Mouse (Mus musculus) embryonic facial prominence, embryonic 14.5 days (tissue): ENCODE data around the gene Carmil1. TPM values are rescaled to one million over a fixed set of nuclear protein-coding genes. Genes with fewer than 3 reads are reported as not detected.
"Not testable (repeated sequence)": the region's sequence is repeated elsewhere in the genome, so short reads cannot be mapped to it uniquely, and the experiment has no call there.

Experiments used
- ATAC-seq: fragments of 200-750 bp; cut with Nextera tagmentation; 2 replicates; pipeline ENCODE4 v1.8.0; 2017; ENCODE audit warnings: low read depth, moderate number of reproducible peaks, moderate TSS enrichment
- DNase-seq: peaks from one replicate; pipeline ENCODE4 v3.0.0-alpha.2; 2015; ENCODE audit warnings: low spot score
- H3K27ac ChIP-seq: fragments of 300-500 bp; sonication (generic); replicated peaks from 2 replicates; pipeline ENCODE4 v1.5.1; 2014; ENCODE audit warnings: low read depth, mild to moderate bottlenecking, low read length, moderate library complexity
- H3K27me3 ChIP-seq: fragments of 300-500 bp; sonication (generic); replicated peaks from 2 replicates; pipeline ENCODE4 v1.6.1; 2014; ENCODE audit warnings: low read length; ENCODE audit not compliant: control insufficient read depth, insufficient read depth
- H3K36me3 ChIP-seq: fragments of 300-500 bp; sonication (generic); 2 replicates; pipeline ENCODE4 v1.6.1; 2014; ENCODE audit warnings: low read length, mixed read lengths; ENCODE audit not compliant: control insufficient read depth, insufficient read depth
- H3K4me1 ChIP-seq: fragments of 300-500 bp; sonication (generic); 2 replicates; pipeline ENCODE4 v1.6.1; 2014; ENCODE audit warnings: antibody characterized with exemption, low read length; ENCODE audit not compliant: control insufficient read depth, insufficient read depth
- H3K4me2 ChIP-seq: fragments of 300-500 bp; sonication (generic); 2 replicates; pipeline ENCODE4 v1.6.1; 2014; ENCODE audit warnings: low read depth, mild to moderate bottlenecking, low read length, moderate library complexity, mixed read lengths
- H3K4me3 ChIP-seq: fragments of 300-500 bp; sonication (generic); 2 replicates; pipeline ENCODE4 v1.5.1; 2014; ENCODE audit warnings: low read depth, mild to moderate bottlenecking, low read length
- H3K9ac ChIP-seq: fragments of 300-500 bp; sonication (generic); 2 replicates; pipeline ENCODE4 v1.6.1; 2014; ENCODE audit warnings: low read depth, mild to moderate bottlenecking, low read length, moderate library complexity, mixed read lengths
- H3K9me3 ChIP-seq: fragments of 300-500 bp; sonication (generic); 2 replicates; pipeline ENCODE4 v1.6.1; 2016; ENCODE audit warnings: low read length; ENCODE audit not compliant: control insufficient read depth
- WGBS: fragments of 180-500 bp; shearing (Covaris S2); extraction: QIAGEN DNeasy Blood & Tissue Kit; methylation state at CpG from one replicate; pipeline ENCODE4 v1.1.7; 2014; 5-methylcytosine and 5-hydroxymethylcytosine counted together
- polyA plus RNA-seq: library from polyadenylated mRNA; unstranded; fragments of >200 nt; fragmentation: Nextera tagmentation; extraction: Ambion mirVana; gene quantifications from 2 replicates; pipeline ENCODE4 v1.2.1, GENCODE M21; 2014

Gene Carmil1
- polyA plus RNA-seq, 1 experiment from 2014 or later: 31.3 TPM

DNA sequence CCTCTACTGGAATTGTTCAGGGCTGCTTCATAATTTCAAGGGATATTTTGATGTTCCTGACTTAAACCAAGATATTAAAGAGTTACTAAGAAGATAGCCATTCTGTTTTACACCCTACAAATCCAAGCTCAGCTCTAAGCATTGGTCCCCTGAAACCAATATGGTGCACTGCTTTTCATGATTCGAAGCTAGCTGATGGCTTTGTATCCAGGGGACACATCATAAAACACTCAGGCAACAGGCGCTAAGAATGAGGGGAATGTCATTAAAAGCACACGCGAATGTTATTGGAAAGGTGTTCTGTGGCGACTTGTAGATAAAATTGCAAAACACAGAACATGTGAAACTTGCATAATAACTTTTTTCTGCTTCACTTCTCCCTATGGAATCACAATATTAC lies 174.8 kb downstream of the Carmil1 start:
- no peak overlapping the region for H3K27ac ChIP-seq
- H3K9me3 ChIP-seq: no peaks in the 10 kb centered on the region
- no peak overlapping the region for H3K4me2 ChIP-seq
- 82% methylated on average over 5 of the region's 5 CpGs for WGBS
- no peaks in the 10 kb centered on the region for H3K27me3 ChIP-seq
- no peaks in the 10 kb centered on the region for H3K4me1 ChIP-seq
- H3K4me3 ChIP-seq: no peak overlapping the region
- ATAC-seq: no peak
- no peak for DNase-seq
- peaks cover 4% of the 10 kb centered on the region; the same call in 1 of the 2 replicates for H3K36me3 ChIP-seq
- H3K9ac ChIP-seq: no peak overlapping the region

GRCm38 (mm10) chr13:24105340-24105669 lies 175.3 kb downstream of the Carmil1 start:
- H3K27ac ChIP-seq: no peak overlapping the region
- H3K27me3 ChIP-seq: no peaks in the 10 kb centered on the region
- WGBS: 40% methylated on average over 1 of the region's 1 CpGs
- no peak for ATAC-seq
- no peak overlapping the region for H3K9ac ChIP-seq
- no peak for DNase-seq
- no peaks in the 10 kb centered on the region for H3K4me1 ChIP-seq
- no peak overlapping the region for H3K4me2 ChIP-seq
- no peaks in the 10 kb centered on the region for H3K9me3 ChIP-seq
- no peak overlapping the region for H3K4me3 ChIP-seq
- peaks cover 4% of the 10 kb centered on the region; the same call in 1 of the 2 replicates for H3K36me3 ChIP-seq

DNA sequence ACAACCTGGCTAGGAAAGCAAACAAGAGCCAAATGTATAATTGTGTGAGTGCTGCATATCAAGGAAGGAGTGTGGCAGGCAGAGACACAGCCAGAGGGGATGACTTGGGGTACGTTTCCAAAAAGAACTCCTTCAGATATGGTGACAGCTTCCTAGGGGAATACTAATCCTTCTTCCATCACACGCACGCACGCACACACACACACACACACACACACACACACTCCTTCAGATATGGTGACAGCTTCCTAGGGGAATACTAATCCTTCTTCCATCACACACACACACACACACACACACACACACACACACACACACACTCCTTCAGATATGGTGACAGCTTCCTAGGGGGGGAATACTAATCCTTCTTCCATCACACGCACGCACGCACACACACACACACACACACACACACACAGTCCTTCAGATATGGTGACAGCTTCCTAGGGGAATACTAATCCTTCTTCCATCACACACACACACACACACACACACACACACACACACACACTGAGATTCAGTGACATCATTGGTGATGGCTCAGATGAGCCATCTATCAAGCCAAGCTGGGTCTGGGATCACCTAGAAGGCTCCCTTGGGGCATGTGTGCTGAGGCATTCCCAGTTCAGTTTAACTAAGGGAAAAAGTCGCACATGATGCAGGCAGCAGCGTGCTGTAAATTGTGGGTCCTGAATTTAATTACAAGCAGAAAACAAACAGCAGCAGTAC lies 175.8 kb downstream of the Carmil1 start:
- not testable (repeated sequence) for H3K27ac ChIP-seq
- DNase-seq: peak; percentile 6
- 55% methylated on average over 9 of the region's 9 CpGs for WGBS

GRCm38 (mm10) chr13:24104016-24104415 lies 176.6 kb downstream of the Carmil1 start:
- 58% methylated on average over 4 of the region's 4 CpGs for WGBS
- no peak overlapping the region for H3K27ac ChIP-seq
- DNase-seq: peak; percentile 8

More for the DNA sequence above, 175.8 kb downstream of the Carmil1 start:
- H3K4me1 ChIP-seq, H3K4me2 ChIP-seq, H3K4me3 ChIP-seq, H3K9ac ChIP-seq, ATAC-seq, H3K9me3 ChIP-seq, H3K36me3 ChIP-seq, H3K27me3 ChIP-seq: not testable (repeated sequence)

DNA sequence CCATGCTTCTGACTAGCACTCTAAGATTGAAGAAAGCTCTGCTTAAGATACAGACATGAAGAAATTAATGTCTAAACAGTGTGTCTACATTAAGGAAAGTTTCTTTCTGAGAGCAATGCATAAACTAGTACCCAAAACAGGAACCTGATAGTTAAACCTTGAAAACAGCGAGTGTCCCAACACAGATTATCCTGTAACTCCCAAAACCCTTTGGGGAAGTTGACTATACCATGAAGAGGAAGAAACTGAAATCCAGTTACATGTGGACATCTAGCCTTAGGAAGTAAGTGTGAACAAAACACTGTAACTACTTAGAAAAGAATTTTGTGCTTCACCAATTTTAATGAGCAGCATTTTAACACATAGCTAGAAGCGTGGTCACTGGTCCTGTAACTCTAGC lies 177.4 kb downstream of the Carmil1 start:
- H3K9ac ChIP-seq: no peak overlapping the region
- ATAC-seq (no peak), DNase-seq (no peak)
- no peaks in the 10 kb centered on the region for H3K9me3 ChIP-seq
- no peak overlapping the region for H3K4me3 ChIP-seq
- H3K36me3 ChIP-seq: peaks cover 4% of the 10 kb centered on the region; the same call in 1 of the 2 replicates
- WGBS: 95% methylated on average over 2 of the region's 2 CpGs
- no peak overlapping the region for H3K4me2 ChIP-seq
- no peaks in the 10 kb centered on the region for H3K27me3 ChIP-seq
- H3K27ac ChIP-seq: no peak overlapping the region
- no peaks in the 10 kb centered on the region for H3K4me1 ChIP-seq

More at GRCm38 (mm10) chr13:24104016-24104415, 176.6 kb downstream of the Carmil1 start:
- ATAC-seq: no peak
- H3K9ac ChIP-seq: no peak overlapping the region
- peaks cover 4% of the 10 kb centered on the region; the same call in 1 of the 2 replicates for H3K36me3 ChIP-seq
- no peak overlapping the region for H3K4me3 ChIP-seq
- H3K9me3 ChIP-seq: no peaks in the 10 kb centered on the region
- H3K4me1 ChIP-seq: no peaks in the 10 kb centered on the region
- no peak overlapping the region for H3K4me2 ChIP-seq
- no peaks in the 10 kb centered on the region for H3K27me3 ChIP-seq

DNA sequence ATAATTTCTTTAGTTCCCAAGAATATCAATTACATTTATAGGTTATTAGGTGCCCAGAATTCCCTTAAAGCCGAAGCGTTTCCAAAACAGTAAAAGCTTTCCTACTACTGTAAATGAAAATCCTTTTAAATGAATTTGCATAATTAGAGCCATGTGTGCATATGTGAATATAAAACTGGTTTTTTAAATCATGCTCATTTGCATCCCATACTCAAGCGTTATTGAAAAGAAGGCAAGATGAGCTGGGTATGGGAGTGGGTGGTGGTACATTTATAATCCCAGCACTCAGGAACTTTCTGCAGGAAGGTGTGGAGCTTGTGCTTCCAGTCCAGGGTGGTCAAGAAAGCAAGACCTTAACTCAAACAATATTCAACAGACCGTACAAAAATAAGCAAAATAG lies 178.3 kb downstream of the Carmil1 start:
- 60% methylated on average over 4 of the region's 4 CpGs for whole genome bisulfite sequencing

GRCm38 (mm10) chr13:24101157-24102130 lies 179.2 kb downstream of the Carmil1 start:
- ATAC-seq: no peak
- H3K36me3 ChIP-seq: peaks cover 4% of the 10 kb centered on the region; the same call in 1 of the 2 replicates
- H3K27ac ChIP-seq: no peak overlapping the region
- no peaks in the 10 kb centered on the region for H3K9me3 ChIP-seq
- no peaks in the 10 kb centered on the region for H3K27me3 ChIP-seq
- 71% methylated on average over 11 of the region's 11 CpGs for WGBS
- no peak overlapping the region for H3K4me3 ChIP-seq
- no peaks in the 10 kb centered on the region for H3K4me1 ChIP-seq
- no peak overlapping the region for H3K9ac ChIP-seq
- H3K4me2 ChIP-seq: no peak overlapping the region
- no peak for DNase-seq

More for the DNA sequence above, 178.3 kb downstream of the Carmil1 start:
- 0 out of 2 replicates have a peak overlapping the region, but pooled peaks have one; percentile 48 for H3K27ac ChIP-seq
- H3K9ac ChIP-seq: no peak overlapping the region
- H3K9me3 ChIP-seq: no peaks in the 10 kb centered on the region
- H3K4me2 ChIP-seq: no peak overlapping the region
- H3K4me1 ChIP-seq: no peaks in the 10 kb centered on the region
- peaks cover 4% of the 10 kb centered on the region; the same call in 1 of the 2 replicates for H3K36me3 ChIP-seq
- H3K27me3 ChIP-seq: no peaks in the 10 kb centered on the region
- no peak for ATAC-seq
- peak; percentile 14 for DNase-seq
- H3K4me3 ChIP-seq: no peak overlapping the region

DNA sequence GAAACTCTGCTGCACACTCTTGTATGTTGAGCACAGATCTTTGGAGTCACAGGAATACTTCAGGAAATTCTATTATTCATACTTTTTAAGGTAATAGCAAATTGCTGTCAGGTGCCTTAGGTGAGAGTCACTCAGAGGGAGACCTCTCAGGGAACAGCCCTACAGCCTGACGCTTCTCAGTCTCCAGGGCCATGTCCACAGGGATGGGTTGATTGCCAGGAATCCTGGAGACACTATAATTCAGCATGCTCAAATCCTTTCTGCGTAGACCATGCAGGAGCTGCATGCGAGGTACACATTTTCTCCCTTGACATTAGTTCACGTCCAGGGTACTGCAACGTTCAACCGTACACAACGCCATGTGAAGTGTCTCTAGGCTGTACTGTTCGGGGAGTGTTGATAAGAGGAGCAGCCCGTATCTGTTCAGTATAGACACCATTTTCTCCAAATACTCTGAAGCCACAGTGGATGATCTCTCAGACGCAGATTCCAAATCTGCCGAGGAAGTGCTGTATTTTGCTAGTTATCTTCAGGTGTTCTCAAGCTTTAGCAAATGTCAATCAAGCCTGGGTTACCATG lies 180.0 kb downstream of the Carmil1 start:
- H3K9ac ChIP-seq: no peak overlapping the region
- no peak overlapping the region for H3K4me3 ChIP-seq
- H3K9me3 ChIP-seq: no peaks in the 10 kb centered on the region
- 82% methylated on average over 11 of the region's 11 CpGs for WGBS
- 0 out of 2 replicates have a peak, but pooled peaks cover 4% of the 10 kb centered on the region for H3K36me3 ChIP-seq
- no peaks in the 10 kb centered on the region for H3K27me3 ChIP-seq
- no peaks in the 10 kb centered on the region for H3K4me1 ChIP-seq
- no peak overlapping the region for H3K4me2 ChIP-seq
- no peak overlapping the region for H3K27ac ChIP-seq
- DNase-seq (no peak), ATAC-seq (no peak)
